Mouse (Mus musculus) limb, embryonic 11.5 days (tissue): ENCODE measurements around the gene Morn1. TPM values are rescaled to one million over a fixed set of nuclear protein-coding genes. Genes with fewer than 3 reads are reported as not detected.
A peak's percentile ranks its signal among the peaks of the same experiment; 100 is the strongest.

ENCODE experiments used
- ATAC-seq: fragments of 200-750 bp; cut with Nextera tagmentation; 2 replicates; pipeline ENCODE4 v1.8.0; 2017; ENCODE audit warnings: low read depth; ENCODE audit not compliant: insufficient number of reproducible peaks, low FRiP score, low TSS enrichment
- DNase-seq: peaks from one replicate; pipeline ENCODE4 v3.0.0-alpha.2; 2015; ENCODE audit warnings: low spot score
- H3K27ac ChIP-seq: fragments of 300-500 bp; sonication (generic); replicated peaks from 2 replicates; pipeline ENCODE4 v1.5.1; 2014; ENCODE audit warnings: low read depth, mild to moderate bottlenecking, low read length
- H3K27me3 ChIP-seq: fragments of 300-500 bp; sonication (generic); 2 replicates; pipeline ENCODE4 v1.6.1; 2014; ENCODE audit warnings: mild to moderate bottlenecking, low read length, mixed read lengths; ENCODE audit not compliant: control insufficient read depth, insufficient read depth
- H3K36me3 ChIP-seq: fragments of 300-500 bp; sonication (generic); 2 replicates; pipeline ENCODE4 v1.6.1; 2014; ENCODE audit warnings: mild to moderate bottlenecking, low read length, moderate library complexity, mixed read lengths; ENCODE audit not compliant: control insufficient read depth, insufficient read depth
- H3K4me1 ChIP-seq: fragments of 300-500 bp; sonication (generic); 2 replicates; pipeline ENCODE4 v1.6.1; 2014; ENCODE audit warnings: low read length, mixed read lengths; ENCODE audit not compliant: control insufficient read depth, insufficient read depth
- H3K4me2 ChIP-seq: fragments of 300-500 bp; sonication (generic); 2 replicates; pipeline ENCODE4 v1.6.1; 2014; ENCODE audit warnings: low read depth, mild to moderate bottlenecking, moderate library complexity; ENCODE audit not compliant: severe bottlenecking
- H3K4me3 ChIP-seq: fragments of 300-500 bp; sonication (generic); 2 replicates; pipeline ENCODE4 v1.5.1; 2014; ENCODE audit warnings: low read depth, low read length
- H3K9ac ChIP-seq: fragments of 300-500 bp; sonication (generic); 2 replicates; pipeline ENCODE4 v1.6.1; 2014; ENCODE audit warnings: mild to moderate bottlenecking, low read length
- H3K9me3 ChIP-seq: fragments of 300-500 bp; sonication (generic); 2 replicates; pipeline ENCODE4 v1.6.1; 2016; ENCODE audit warnings: low read length; ENCODE audit not compliant: control insufficient read depth
- WGBS: fragments of 180-500 bp; shearing (Covaris S2); extraction: QIAGEN DNeasy Blood & Tissue Kit; methylation state at CpG from one replicate; pipeline ENCODE4 v1.1.7; 2014; 5-methylcytosine and 5-hydroxymethylcytosine counted together
- polyA plus RNA-seq: library from polyadenylated mRNA; unstranded; fragments of >200 nt; fragmentation: Nextera tagmentation; extraction: Ambion mirVana; gene quantifications from 2 replicates; pipeline ENCODE4 v1.2.1, GENCODE M21; 2014

The Morn1 gene
- polyA plus RNA-seq, 1 experiment from 2014 or later: 3.5 TPM

GRCm38 (mm10) chr4:155117396-155117978 is 31.1 kb downstream of the Morn1 start:
- 75% methylated on average over 6 of the region's 6 CpGs for WGBS
- H3K27ac ChIP-seq: no peak overlapping the region

GRCm38 (mm10) chr4:155118278-155118677 is 31.9 kb downstream of the Morn1 start:
- Histone ChIP-seq H3K9me3 (peaks cover 2% of the 10 kb centered on the region; the same call in 1 of the 2 replicates), H3K4me1 (peaks cover 26% of the 10 kb centered on the region), H3K27me3 (no peaks in the 10 kb centered on the region), H3K4me2 (no peak overlapping the region), H3K36me3 (no peaks in the 10 kb centered on the region), H3K27ac (no peak overlapping the region), H3K9ac (no peak overlapping the region), H3K4me3 (no peak overlapping the region)
- WGBS: 89% methylated on average over 10 of the region's 10 CpGs
- DNase-seq (no peak), ATAC-seq (no peak)

More at GRCm38 (mm10) chr4:155117396-155117978, 31.1 kb downstream of the Morn1 start:
- no peaks in the 10 kb centered on the region for H3K27me3 ChIP-seq
- no peaks in the 10 kb centered on the region for H3K36me3 ChIP-seq
- no peak overlapping the region for H3K4me3 ChIP-seq
- ATAC-seq (no peak), DNase-seq (no peak)
- peaks cover 21% of the 10 kb centered on the region for H3K4me1 ChIP-seq
- peaks cover 2% of the 10 kb centered on the region; the same call in 1 of the 2 replicates for H3K9me3 ChIP-seq
- no peak overlapping the region for H3K9ac ChIP-seq
- H3K4me2 ChIP-seq: no peak overlapping the region

GRCm38 (mm10) chr4:155120038-155120437 is 33.7 kb downstream of the Morn1 start:
- WGBS: 78% methylated on average over 7 of the region's 7 CpGs
- ATAC-seq (no peak), DNase-seq (no peak)
- Histone ChIP-seq H3K27ac (no peak overlapping the region), H3K9me3 (peaks cover 2% of the 10 kb centered on the region; the same call in 1 of the 2 replicates), H3K9ac (no peak overlapping the region), H3K4me1 (peaks cover 32% of the 10 kb centered on the region), H3K27me3 (no peaks in the 10 kb centered on the region), H3K36me3 (no peaks in the 10 kb centered on the region), H3K4me3 (no peak overlapping the region), H3K4me2 (no peak overlapping the region)

- no peak overlapping the region for H3K4me3 ChIP-seq
- no peaks in the 10 kb centered on the region for H3K27me3 ChIP-seq
- peak overlapping the region; percentile 59; the same call in 1 of the 2 replicates for H3K27ac ChIP-seq
- H3K9me3 ChIP-seq: peaks cover 2% of the 10 kb centered on the region; the same call in 1 of the 2 replicates
- no peaks in the 10 kb centered on the region for H3K36me3 ChIP-seq
- DNase-seq (no peak), ATAC-seq (no peak)
- no peak overlapping the region for H3K4me2 ChIP-seq
- WGBS: 70% methylated on average over 5 of the region's 5 CpGs
- H3K4me1 ChIP-seq: peaks cover 32% of the 10 kb centered on the region
- no peak overlapping the region for H3K9ac ChIP-seq
These were observed 34.2 kb downstream of the Morn1 start for GRCm38 (mm10) chr4:155120583-155120982.

GRCm38 (mm10) chr4:155121222-155121621 is 34.8 kb downstream of the Morn1 start:
- Histone ChIP-seq H3K4me3 (no peak overlapping the region), H3K36me3 (no peaks in the 10 kb centered on the region), H3K4me1 (peaks cover 32% of the 10 kb centered on the region), H3K27me3 (no peaks in the 10 kb centered on the region), H3K27ac (0 out of 2 replicates have a peak overlapping the region, but pooled peaks have one; percentile 59), H3K9me3 (peaks cover 2% of the 10 kb centered on the region; the same call in 1 of the 2 replicates), H3K9ac (no peak overlapping the region), H3K4me2 (no peak overlapping the region)
- no peak for ATAC-seq
- 88% methylated on average over 6 of the region's 6 CpGs for WGBS
- DNase-seq: no peak

- Histone ChIP-seq H3K9me3 (peaks cover 2% of the 10 kb centered on the region; the same call in 1 of the 2 replicates), H3K9ac (peak overlapping the region; percentile 27; the same call in 1 of the 2 replicates), H3K36me3 (no peaks in the 10 kb centered on the region), H3K4me1 (peaks cover 32% of the 10 kb centered on the region), H3K4me3 (no peak overlapping the region), H3K4me2 (peak overlapping the region; percentile 20; the same call in 1 of the 2 replicates), H3K27me3 (no peaks in the 10 kb centered on the region), H3K27ac (peak overlapping the region; percentile 89)
- WGBS: 77% methylated on average over 6 of the region's 6 CpGs
- DNase-seq (no peak), ATAC-seq (peak; percentile 45)
These were observed 35.6 kb downstream of the Morn1 start for GRCm38 (mm10) chr4:155121915-155122443.

GRCm38 (mm10) chr4:155122444-155123040 is 36.2 kb downstream of the Morn1 start:
- Histone ChIP-seq H3K9me3 (peaks cover 2% of the 10 kb centered on the region; the same call in 1 of the 2 replicates), H3K36me3 (no peaks in the 10 kb centered on the region), H3K27ac (peak overlapping the region; percentile 89), H3K4me2 (peak overlapping the region; percentile 20; the same call in 1 of the 2 replicates), H3K4me1 (peaks cover 31% of the 10 kb centered on the region), H3K27me3 (no peaks in the 10 kb centered on the region), H3K9ac (peak overlapping the region; percentile 27; the same call in 1 of the 2 replicates), H3K4me3 (no peak overlapping the region)
- DNase-seq (peak; percentile 83), ATAC-seq (peak; percentile 66)
- WGBS: 31% methylated on average over 16 of the region's 16 CpGs

GRCm38 (mm10) chr4:155123868-155124534 is 37.6 kb downstream of the Morn1 start:
- H3K4me2 ChIP-seq: no peak overlapping the region
- no peaks in the 10 kb centered on the region for H3K36me3 ChIP-seq
- no peak for DNase-seq
- ATAC-seq: no peak
- H3K9me3 ChIP-seq: peaks cover 2% of the 10 kb centered on the region; the same call in 1 of the 2 replicates
- no peak overlapping the region for H3K27ac ChIP-seq
- H3K4me1 ChIP-seq: peaks cover 29% of the 10 kb centered on the region
- no peak overlapping the region for H3K4me3 ChIP-seq
- H3K27me3 ChIP-seq: no peaks in the 10 kb centered on the region
- H3K9ac ChIP-seq: no peak overlapping the region
- 80% methylated on average over 9 of the region's 9 CpGs for WGBS
